Mouse (Mus musculus): ENCODE measurements at regions not wholly inside any gene's neighbourhood (a gene's known extent, or its start where the extent isn't known, plus 50 kb on each side); places are given as distances from the start of the nearest gene placed in this dataset.
"Not testable (repeated sequence)": the region's sequence is repeated elsewhere in the genome, so short reads cannot be mapped to it uniquely, and the experiment has no call there.

GRCm38 (mm10) chr13:12726831-12727230, 73.0 kb downstream of the Prl2c3 start:
- H3K4me1 ChIP-seq (ENCODE audit: control insufficient read depth in 2 of 2, insufficient read depth in 2 of 2, low read length in 2 of 2, poor library complexity in 1 of 2); H3K27ac ChIP-seq (ENCODE audit: insufficient read depth, low read depth, low read length, poor library complexity, severe bottlenecking); H3K9ac ChIP-seq (ENCODE audit: insufficient read depth, low read depth, low read length, poor library complexity, severe bottlenecking); H3K9me3 ChIP-seq (ENCODE audit: control insufficient read depth, insufficient read depth, low read depth, low read length); in situ Hi-C loops (cut with MboI; ENCODE audit: low sequenced_read_pairs in 2 of 2, unreplicated experiment in 2 of 2); H3K36me3 ChIP-seq (ENCODE audit: control insufficient read depth, insufficient read depth, low read length, poor library complexity, severe bottlenecking); H3K4me3 ChIP-seq (ENCODE audit: insufficient read depth in 1 of 2, low read depth in 1 of 2, low read length in 2 of 2, poor library complexity in 1 of 2, severe bottlenecking in 1 of 2): not testable (repeated sequence)
- peak; percentile 20 for DNase-seq (ENCODE audit: low read depth, low spot score)

GRCm38 (mm10) chr13:12717972-12718546, 81.8 kb downstream of the Prl2c3 start:
- in situ Hi-C loops (cut with MboI; ENCODE audit: low sequenced_read_pairs in 2 of 2, unreplicated experiment in 2 of 2); H3K9me3 ChIP-seq (ENCODE audit: control insufficient read depth, insufficient read depth, low read depth, low read length); H3K4me1 ChIP-seq (ENCODE audit: control insufficient read depth in 2 of 2, insufficient read depth in 2 of 2, low read length in 2 of 2, poor library complexity in 1 of 2); H3K9ac ChIP-seq (ENCODE audit: insufficient read depth, low read depth, low read length, poor library complexity, severe bottlenecking); H3K36me3 ChIP-seq (ENCODE audit: control insufficient read depth, insufficient read depth, low read length, poor library complexity, severe bottlenecking); H3K4me3 ChIP-seq (ENCODE audit: insufficient read depth in 1 of 2, low read depth in 1 of 2, low read length in 2 of 2, poor library complexity in 1 of 2, severe bottlenecking in 1 of 2); H3K27ac ChIP-seq (ENCODE audit: insufficient read depth, low read depth, low read length, poor library complexity, severe bottlenecking); DNase-seq (ENCODE audit: low read depth, low spot score): not testable (repeated sequence)

- H3K9ac ChIP-seq (ENCODE audit: insufficient read depth, low read depth, low read length, poor library complexity, severe bottlenecking) = no peak overlapping the region
- in situ Hi-C loops (cut with MboI; ENCODE audit: low sequenced_read_pairs in 2 of 2, unreplicated experiment in 2 of 2) = no loop called here
- TF ChIP-seq MAFK (IDR thresholded peaks at IDR 0.05; ENCODE audit: insufficient read depth, low read depth, low read length) (no peak), ZNF384 (IDR thresholded peaks at IDR 0.05; ENCODE audit: low read depth, low read length) (no peak), CHD2 (IDR thresholded peaks at IDR 0.05; ENCODE audit: low read depth, low read length) (no peak), HCFC1 (IDR thresholded peaks at IDR 0.05; ENCODE audit: borderline replicate concordance, insufficient read depth, low read length) (no peak)
These were observed 88.2 kb downstream of the Prl2c3 start for GRCm38 (mm10) chr13:12711471-12712273.

GRCm38 (mm10) chr13:12702804-12703612, 96.9 kb downstream of the Prl2c3 start:
- in situ Hi-C loops (cut with MboI; ENCODE audit: low sequenced_read_pairs in 2 of 2, unreplicated experiment in 2 of 2); H3K4me3 ChIP-seq (ENCODE audit: insufficient read depth in 1 of 2, low read depth in 1 of 2, low read length in 2 of 2, poor library complexity in 1 of 2, severe bottlenecking in 1 of 2); H3K27ac ChIP-seq (ENCODE audit: insufficient read depth, low read depth, low read length, poor library complexity, severe bottlenecking); H3K9ac ChIP-seq (ENCODE audit: insufficient read depth, low read depth, low read length, poor library complexity, severe bottlenecking); DNase-seq (ENCODE audit: low read depth, low spot score); H3K9me3 ChIP-seq (ENCODE audit: control insufficient read depth, insufficient read depth, low read depth, low read length); H3K4me1 ChIP-seq (ENCODE audit: control insufficient read depth in 2 of 2, insufficient read depth in 2 of 2, low read length in 2 of 2, poor library complexity in 1 of 2); H3K36me3 ChIP-seq (ENCODE audit: control insufficient read depth, insufficient read depth, low read length, poor library complexity, severe bottlenecking): not testable (repeated sequence)

More at GRCm38 (mm10) chr13:12711471-12712273, 88.2 kb downstream of the Prl2c3 start:
- Histone ChIP-seq H3K36me3 (ENCODE audit: control insufficient read depth, insufficient read depth, low read length, poor library complexity, severe bottlenecking) (no peaks in the 10 kb centered on the region), H3K4me1 (ENCODE audit: control insufficient read depth in 2 of 2, insufficient read depth in 2 of 2, low read length in 2 of 2, poor library complexity in 1 of 2) (no peaks in the 10 kb centered on the region), H3K27ac (ENCODE audit: insufficient read depth, low read depth, low read length, poor library complexity, severe bottlenecking) (no peak overlapping the region), H3K4me3 (ENCODE audit: insufficient read depth in 1 of 2, low read depth in 1 of 2, low read length in 2 of 2, poor library complexity in 1 of 2, severe bottlenecking in 1 of 2) (no peak overlapping the region), H3K9me3 (ENCODE audit: control insufficient read depth, insufficient read depth, low read depth, low read length) (no peaks in the 10 kb centered on the region)
- no peak for DNase-seq (ENCODE audit: low read depth, low spot score)

- H3K4me3 ChIP-seq (ENCODE audit: insufficient read depth in 1 of 2, low read depth in 1 of 2, low read length in 2 of 2, poor library complexity in 1 of 2, severe bottlenecking in 1 of 2) = peak overlapping the region in 1 of 2 experiments; percentile 53; a peak in 2 of 4 replicates
- H3K27ac ChIP-seq (ENCODE audit: insufficient read depth, low read depth, low read length, poor library complexity, severe bottlenecking); H3K36me3 ChIP-seq (ENCODE audit: control insufficient read depth, insufficient read depth, low read length, poor library complexity, severe bottlenecking); H3K9me3 ChIP-seq (ENCODE audit: control insufficient read depth, insufficient read depth, low read depth, low read length); H3K4me1 ChIP-seq (ENCODE audit: control insufficient read depth in 2 of 2, insufficient read depth in 2 of 2, low read length in 2 of 2, poor library complexity in 1 of 2); DNase-seq (ENCODE audit: low read depth, low spot score); H3K9ac ChIP-seq (ENCODE audit: insufficient read depth, low read depth, low read length, poor library complexity, severe bottlenecking); in situ Hi-C loops (cut with MboI; ENCODE audit: low sequenced_read_pairs in 2 of 2, unreplicated experiment in 2 of 2): not testable (repeated sequence)
These were observed 97.6 kb downstream of the Prl2c3 start for GRCm38 (mm10) chr13:12702111-12702803.

- H3K27ac ChIP-seq (ENCODE audit: insufficient read depth, low read depth, low read length, poor library complexity, severe bottlenecking); H3K9me3 ChIP-seq (ENCODE audit: control insufficient read depth, insufficient read depth, low read depth, low read length); H3K4me1 ChIP-seq (ENCODE audit: control insufficient read depth in 2 of 2, insufficient read depth in 2 of 2, low read length in 2 of 2, poor library complexity in 1 of 2); H3K9ac ChIP-seq (ENCODE audit: insufficient read depth, low read depth, low read length, poor library complexity, severe bottlenecking); DNase-seq (ENCODE audit: low read depth, low spot score); H3K36me3 ChIP-seq (ENCODE audit: control insufficient read depth, insufficient read depth, low read length, poor library complexity, severe bottlenecking); H3K4me3 ChIP-seq (ENCODE audit: insufficient read depth in 1 of 2, low read depth in 1 of 2, low read length in 2 of 2, poor library complexity in 1 of 2, severe bottlenecking in 1 of 2): not testable (repeated sequence)
- in situ Hi-C loops (cut with MboI; ENCODE audit: low sequenced_read_pairs in 2 of 2, unreplicated experiment in 2 of 2) = loop anchor here in 1 of 2 experiments (25.0 kb wide), 1 partner anchor 231 kb away; the partner anchor contains the start of gene Lgals8
These were observed 106.2 kb downstream of the Prl2c3 start for GRCm38 (mm10) chr13:12693593-12694118.

GRCm38 (mm10) chr13:12688778-12689177, 111.1 kb downstream of the Prl2c3 start:
- H3K9ac ChIP-seq (ENCODE audit: insufficient read depth, low read depth, low read length, poor library complexity, severe bottlenecking); H3K9me3 ChIP-seq (ENCODE audit: control insufficient read depth, insufficient read depth, low read depth, low read length); H3K27ac ChIP-seq (ENCODE audit: insufficient read depth, low read depth, low read length, poor library complexity, severe bottlenecking); H3K4me3 ChIP-seq (ENCODE audit: insufficient read depth in 1 of 2, low read depth in 1 of 2, low read length in 2 of 2, poor library complexity in 1 of 2, severe bottlenecking in 1 of 2); H3K36me3 ChIP-seq (ENCODE audit: control insufficient read depth, insufficient read depth, low read length, poor library complexity, severe bottlenecking); DNase-seq (ENCODE audit: low read depth, low spot score); H3K4me1 ChIP-seq (ENCODE audit: control insufficient read depth in 2 of 2, insufficient read depth in 2 of 2, low read length in 2 of 2, poor library complexity in 1 of 2): not testable (repeated sequence)
- in situ Hi-C loops (cut with MboI; ENCODE audit: low sequenced_read_pairs in 2 of 2, unreplicated experiment in 2 of 2) = loop anchor here in 1 of 2 experiments (25.0 kb wide), 1 partner anchor 226 kb away; the partner anchor contains the start of gene Lgals8
